Mouse (Mus musculus) ES-Bruce4 (cell line): ENCODE data around the gene Tmprss11b. TPM values are rescaled to one million over a fixed set of nuclear protein-coding genes. Genes with fewer than 3 reads are reported as not detected.
"Not testable (repeated sequence)": the region's sequence is repeated elsewhere in the genome, so short reads cannot be mapped to it uniquely, and the experiment has no call there.

Experiments used
- H3K27ac ChIP-seq: 2 replicates; pipeline ENCODE4 v1.5.1; 2012; ENCODE audit warnings: low read length, inconsistent platforms; ENCODE audit not compliant: insufficient read depth
- H3K27me3 ChIP-seq: 2 replicates; pipeline ENCODE4 v1.6.1; 2012; ENCODE audit warnings: mild to moderate bottlenecking, low read length, inconsistent platforms; ENCODE audit not compliant: control insufficient read depth, poor library complexity, insufficient read depth, severe bottlenecking
- H3K36me3 ChIP-seq: 2 replicates; pipeline ENCODE4 v1.6.1; 2012; ENCODE audit warnings: inconsistent platforms, mild to moderate bottlenecking, low read length, moderate library complexity; ENCODE audit not compliant: control insufficient read depth, poor library complexity, insufficient read depth, severe bottlenecking
- H3K4me1 ChIP-seq: one replicate; pipeline ENCODE4 v1.8.1; 2011; ENCODE audit warnings: low read length; ENCODE audit not compliant: control insufficient read depth, insufficient read depth
- H3K4me3 ChIP-seq: 2 replicates; pipeline ENCODE4 v1.5.1; 2011; ENCODE audit warnings: low read depth, mild to moderate bottlenecking, low read length
- H3K9ac ChIP-seq: 2 replicates; pipeline ENCODE4 v1.6.1; 2012; ENCODE audit warnings: low read depth, mild to moderate bottlenecking, inconsistent platforms; ENCODE audit not compliant: poor library complexity, severe bottlenecking
- H3K9me3 ChIP-seq: replicated peaks from 2 replicates; pipeline ENCODE4 v1.6.1; 2012; ENCODE audit warnings: mild to moderate bottlenecking, low read length, inconsistent platforms; ENCODE audit not compliant: control insufficient read depth, poor library complexity, insufficient read depth, severe bottlenecking
- CTCF ChIP-seq: IDR thresholded peaks from one replicate; pipeline ENCODE4 v1.8.1; 2011; ENCODE audit warnings: low read depth, low read length
- EP300 ChIP-seq: IDR thresholded peaks from 2 replicates; pipeline ENCODE4 v1.6.1; 2011; ENCODE audit warnings: low read depth, low read length; ENCODE audit not compliant: insufficient read depth
- POLR2A ChIP-seq: IDR thresholded peaks from one replicate; pipeline ENCODE4 v1.8.1; 2011; ENCODE audit warnings: low read length; ENCODE audit not compliant: insufficient read depth
- polyA plus RNA-seq: library from polyadenylated mRNA; stranded (reverse); fragments of >200 nt; gene quantifications from 2 replicates; pipeline ENCODE4 v1.2.4, GENCODE M21; 2011; ENCODE audit warnings: low read depth; ENCODE audit not compliant: missing spikeins, insufficient read depth, insufficient read length

Gene Tmprss11b
- polyA plus RNA-seq, 1 experiment: not detected

GRCm38 (mm10) chr5:86649185-86649584, 27.0 kb downstream of the Tmprss11b start:
- H3K4me1 ChIP-seq, H3K9ac ChIP-seq, H3K4me3 ChIP-seq, H3K9me3 ChIP-seq, H3K36me3 ChIP-seq, H3K27me3 ChIP-seq, H3K27ac ChIP-seq: not testable (repeated sequence)
- TF ChIP-seq CTCF: peak; percentile 3

GRCm38 (mm10) chr5:86640795-86641194, 35.4 kb downstream of the Tmprss11b start:
- Histone ChIP-seq H3K27me3 (no peaks in the 10 kb centered on the region), H3K4me3 (no peak overlapping the region), H3K36me3 (no peaks in the 10 kb centered on the region), H3K4me1 (no peaks in the 10 kb centered on the region), H3K9ac (no peak overlapping the region), H3K27ac (no peak overlapping the region), H3K9me3 (no peaks in the 10 kb centered on the region)
- TF ChIP-seq POLR2A: no peak
- no peak for TF ChIP-seq CTCF
- no peak for TF ChIP-seq EP300

DNA sequence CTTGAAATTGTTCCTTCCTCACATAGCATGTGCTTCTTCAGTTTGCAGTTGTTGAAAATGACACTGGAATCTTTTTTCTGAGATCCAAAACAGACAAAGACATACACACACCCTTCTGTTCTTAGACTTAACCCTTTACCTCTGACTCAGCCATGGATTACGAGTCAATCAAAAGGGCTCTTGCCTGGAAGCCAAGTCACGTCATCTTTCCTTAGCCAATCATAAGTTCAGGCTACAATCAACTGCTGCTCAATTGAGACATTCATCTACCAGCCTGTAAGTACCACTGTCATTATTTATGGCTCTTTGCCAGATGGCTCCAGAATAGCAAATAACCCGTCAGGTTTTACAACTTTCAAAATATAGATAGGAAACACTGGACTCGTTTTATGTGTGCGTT, 43.8 kb downstream of the Tmprss11b start, which contains the start of gene Tmprss11f:
TSS of gene Tmprss11f (minus strand) at position 101 of the 400 bp plus-strand sequence.
- Histone ChIP-seq H3K9me3 (no peaks in the 10 kb centered on the region), H3K9ac (no peak within 1 kb of the TSS), H3K4me1 (no peaks in the 10 kb centered on the region), H3K36me3 (no peaks in the 10 kb centered on the region), H3K27me3 (no peaks in the 10 kb centered on the region), H3K27ac (no peak within 1 kb of the TSS), H3K4me3 (no peak within 1 kb of the TSS)
- TF ChIP-seq POLR2A (no peak), EP300 (no peak), CTCF (no peak)

DNA sequence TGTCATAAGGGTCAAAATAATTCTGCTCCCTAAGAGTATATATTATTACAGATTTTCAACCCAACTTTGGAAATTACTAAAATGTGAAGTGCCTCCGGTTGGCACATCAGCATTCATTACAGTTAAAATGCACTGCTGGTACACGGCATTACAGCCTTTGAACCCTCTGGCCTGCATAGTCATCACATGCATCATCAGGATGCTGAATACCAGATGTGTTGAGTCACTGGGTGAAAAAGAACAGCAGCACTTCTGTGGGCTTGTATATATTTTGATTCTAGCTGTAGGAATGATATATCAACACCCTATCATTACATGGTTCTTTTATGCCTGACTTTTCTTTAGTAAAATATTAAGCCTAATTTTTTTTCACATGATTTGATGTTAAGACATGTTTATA, 45.5 kb downstream of the Tmprss11b start:
- no peak overlapping the region for H3K9ac ChIP-seq
- TF ChIP-seq CTCF (no peak), EP300 (no peak)
- no peaks in the 10 kb centered on the region for H3K36me3 ChIP-seq

DNA sequence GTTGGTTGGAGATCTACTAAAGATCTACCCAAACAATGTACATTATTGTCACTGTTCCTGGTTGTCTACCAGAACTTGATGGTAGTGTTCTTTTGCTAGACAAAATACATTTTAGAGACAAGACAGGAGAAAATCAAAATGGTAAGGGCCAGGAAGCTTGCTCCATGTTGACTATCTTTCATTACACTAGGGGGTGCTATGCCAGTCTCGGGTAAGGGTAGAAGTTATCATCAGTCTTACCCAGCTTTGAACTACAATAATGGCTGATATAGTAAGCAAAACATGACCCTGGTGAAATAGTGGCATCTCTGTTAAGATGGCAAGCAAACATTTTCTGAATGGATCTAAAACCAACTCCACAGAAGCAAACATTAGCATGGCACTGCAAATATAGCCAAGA, 54.4 kb downstream of the Tmprss11b start:
- Histone ChIP-seq H3K27ac (no peak overlapping the region), H3K27me3 (no peaks in the 10 kb centered on the region), H3K9ac (no peak overlapping the region), H3K4me1 (no peaks in the 10 kb centered on the region), H3K9me3 (no peaks in the 10 kb centered on the region), H3K4me3 (no peak overlapping the region), H3K36me3 (no peaks in the 10 kb centered on the region)
- TF ChIP-seq EP300: no peak
- TF ChIP-seq CTCF: no peak
- TF ChIP-seq POLR2A: no peak

More for the DNA sequence above, 45.5 kb downstream of the Tmprss11b start:
- Histone ChIP-seq H3K27ac (no peak overlapping the region), H3K9me3 (no peaks in the 10 kb centered on the region), H3K27me3 (no peaks in the 10 kb centered on the region), H3K4me1 (no peaks in the 10 kb centered on the region), H3K4me3 (no peak overlapping the region)

Other genes with a start within 250 kb of the Tmprss11b start
- gene Tmprss11a, start 207.4 kb downstream of the Tmprss11b start, polyA plus RNA-seq: 0.32 and 0.37 TPM in 2 replicates
- not detected in 2 replicates for gene Tmprss11g, start 157.8 kb downstream of the Tmprss11b start, polyA plus RNA-seq
- gene Tmprss11f, start 43.9 kb downstream of the Tmprss11b start, polyA plus RNA-seq: 0.18 and 0.99 TPM in 2 replicates
- gene Tmprss11e, start 69.5 kb upstream of the Tmprss11b start, polyA plus RNA-seq: not detected in 2 replicates
- 105 and 112 TPM in 2 replicates for gene Ythdc1, start 127.9 kb upstream of the Tmprss11b start, polyA plus RNA-seq
- not detected in 2 replicates for gene Ugt2b34, start 230.6 kb upstream of the Tmprss11b start, polyA plus RNA-seq